Mouse (Mus musculus) T-helper 17 cell (primary cell): ENCODE results near the gene Lair1.
"Not testable (repeated sequence)": the region's sequence is repeated elsewhere in the genome, so short reads cannot be mapped to it uniquely, and the experiment has no call there.

Source experiments
- in situ Hi-C, 2 experiments: fragments of 300-600 bp; cut with MboI, MseI; formaldehyde crosslinking; loops; 1 replicate in 1 of 2; 2 replicates in 1 of 2; pipeline ENCODE4 v1.15.1; 2025; ENCODE audit warnings: high pct_unique_total_duplicates in 2 of 2

Gene Lair1

GRCm38 (mm10) chr7:4063013-4063412, at the start of gene Lair1:
Lair1 (minus strand) TSS chr7:4063204.
- in situ Hi-C loops, result no loop called here

- in situ Hi-C loops, result no loop called here
These were observed 48.8 kb upstream of the Lair1 start for GRCm38 (mm10) chr7:4111766-4112165.

- in situ Hi-C loops, result no loop called here
These were observed 40.4 kb upstream of the Lair1 start for GRCm38 (mm10) chr7:4103411-4103810.

GRCm38 (mm10) chr7:4101144-4101543, 38.1 kb upstream of the Lair1 start:
- in situ Hi-C loops, result no loop called here

GRCm38 (mm10) chr7:4098832-4099231, 35.8 kb upstream of the Lair1 start:
- in situ Hi-C loops, result loop anchor here in 1 of 2 experiments (5.0 kb wide), 1 partner anchor 72 kb away; no protein-coding TSS in a partner anchor

- in situ Hi-C loops, result loop anchor here in 1 of 2 experiments (5.0 kb wide), 1 partner anchor 71 kb away; no protein-coding TSS in a partner anchor
These were observed 35.3 kb upstream of the Lair1 start for GRCm38 (mm10) chr7:4098301-4098700.

GRCm38 (mm10) chr7:4091170-4091569, 28.2 kb upstream of the Lair1 start:
- in situ Hi-C loops, result no loop called here

- in situ Hi-C loops, result no loop called here
These were observed 25.7 kb upstream of the Lair1 start for GRCm38 (mm10) chr7:4088679-4089078.

GRCm38 (mm10) chr7:4087896-4088480, 25.0 kb upstream of the Lair1 start:
- in situ Hi-C loops, result no loop called here

- in situ Hi-C loops, result no loop called here
These were observed 24.4 kb upstream of the Lair1 start for GRCm38 (mm10) chr7:4087238-4087895.

GRCm38 (mm10) chr7:4085562-4085961, 22.6 kb upstream of the Lair1 start:
- in situ Hi-C loops, result no loop called here

- in situ Hi-C loops, result no loop called here
These were observed 21.2 kb upstream of the Lair1 start for GRCm38 (mm10) chr7:4084161-4084560.

- in situ Hi-C loops, result no loop called here
These were observed 19.8 kb upstream of the Lair1 start for GRCm38 (mm10) chr7:4082804-4083203.

GRCm38 (mm10) chr7:4081706-4082105, 18.7 kb upstream of the Lair1 start:
- in situ Hi-C loops, result no loop called here

- in situ Hi-C loops, result no loop called here
These were observed 17.5 kb upstream of the Lair1 start for GRCm38 (mm10) chr7:4080552-4080951.

GRCm38 (mm10) chr7:4079511-4079910, 16.5 kb upstream of the Lair1 start:
- in situ Hi-C loops, result no loop called here

- in situ Hi-C loops, result no loop called here
These were observed 10.1 kb upstream of the Lair1 start for GRCm38 (mm10) chr7:4073144-4073543.

GRCm38 (mm10) chr7:4071066-4071465, 8.1 kb upstream of the Lair1 start:
- in situ Hi-C loops, result no loop called here

- in situ Hi-C loops, result no loop called here
These were observed 866 bp upstream of the Lair1 start for GRCm38 (mm10) chr7:4063714-4064425.

- in situ Hi-C loops, result not testable (repeated sequence)
These were observed 2.3 kb downstream of the Lair1 start for GRCm38 (mm10) chr7:4060602-4061188.

- in situ Hi-C loops, result loop anchor here (5.0 kb wide), 2 partner anchors 70 to 90 kb away; partner anchors contain the start of gene Ttyh1 (in 1 of the 2)
These were observed 36.1 kb downstream of the Lair1 start for GRCm38 (mm10) chr7:4026794-4027421.

- in situ Hi-C loops, result loop anchor here in 1 of 2 experiments (10.0 kb wide), 1 partner anchor 220 kb away; no protein-coding TSS in a partner anchor
These were observed 58.4 kb downstream of the Lair1 start for GRCm38 (mm10) chr7:4004636-4005035.
